Mouse (Mus musculus) midbrain, embryonic 16.5 days (tissue): ENCODE measurements at regions not wholly inside any gene's neighbourhood (a gene's known extent, or its start where the extent isn't known, plus 50 kb on each side); places are given as distances from the start of the nearest gene placed in this dataset.

Experiments used
- ATAC-seq: fragments of 200-750 bp; cut with Nextera tagmentation; 2 replicates; pipeline ENCODE4 v1.8.0; 2017; ENCODE audit warnings: moderate TSS enrichment
- H3K27ac ChIP-seq: fragments of 300-500 bp; sonication (generic); 2 replicates; pipeline ENCODE4 v1.5.1; 2014; ENCODE audit warnings: mild to moderate bottlenecking, low read length, mixed read lengths
- H3K27me3 ChIP-seq: fragments of 300-500 bp; sonication (generic); 2 replicates; pipeline ENCODE4 v1.6.1; 2014; ENCODE audit warnings: low read depth, low read length, mixed read lengths; ENCODE audit not compliant: control insufficient read depth, insufficient read depth
- H3K36me3 ChIP-seq: fragments of 300-500 bp; sonication (generic); 2 replicates; pipeline ENCODE4 v1.6.1; 2014; ENCODE audit warnings: mild to moderate bottlenecking, low read length, moderate library complexity, mixed read lengths; ENCODE audit not compliant: control insufficient read depth, insufficient read depth
- H3K4me1 ChIP-seq: fragments of 300-500 bp; sonication (generic); 2 replicates; pipeline ENCODE4 v1.6.1; 2014; ENCODE audit warnings: mild to moderate bottlenecking, low read length, mixed read lengths; ENCODE audit not compliant: control insufficient read depth, insufficient read depth
- H3K4me2 ChIP-seq: fragments of 300-500 bp; sonication (generic); 2 replicates; pipeline ENCODE4 v1.6.1; 2014; ENCODE audit warnings: mild to moderate bottlenecking, low read length, mixed read lengths
- H3K4me3 ChIP-seq: fragments of 300-500 bp; sonication (generic); 2 replicates; pipeline ENCODE4 v1.5.1; 2014; ENCODE audit warnings: low read depth, mild to moderate bottlenecking, low read length, moderate library complexity, mixed read lengths
- H3K9ac ChIP-seq: fragments of 300-500 bp; sonication (generic); 2 replicates; pipeline ENCODE4 v1.6.1; 2014; ENCODE audit warnings: low read depth, low read length, mixed read lengths
- H3K9me3 ChIP-seq: fragments of 300-500 bp; sonication (generic); replicated peaks from 2 replicates; pipeline ENCODE4 v1.6.1; 2014; ENCODE audit warnings: mild to moderate bottlenecking, low read length, mixed read lengths; ENCODE audit not compliant: control insufficient read depth, poor library complexity, severe bottlenecking
- WGBS: fragments of 180-500 bp; shearing (Covaris S2); extraction: QIAGEN DNeasy Blood & Tissue Kit; methylation state at CpG from one replicate; pipeline ENCODE4 v1.1.7; 2014; 5-methylcytosine and 5-hydroxymethylcytosine counted together

- WGBS = 50% methylated on average over 5 of the region's 5 CpGs
- ATAC-seq = peak; percentile 82
- H3K9ac ChIP-seq = no peak overlapping the region
Observed at GRCm38 (mm10) chr10:100152821-100153220, 137.4 kb downstream of the Kitl start.

GRCm38 (mm10) chr10:100153311-100153710, 137.9 kb downstream of the Kitl start:
- no peak for ATAC-seq
- H3K27ac ChIP-seq = no peak overlapping the region
- H3K9ac ChIP-seq = no peak overlapping the region
- 93% methylated on average over 3 of the region's 3 CpGs for WGBS
- no peaks in the 10 kb centered on the region for H3K4me1 ChIP-seq
- no peak overlapping the region for H3K4me3 ChIP-seq
- H3K27me3 ChIP-seq = no peaks in the 10 kb centered on the region
- no peaks in the 10 kb centered on the region for H3K36me3 ChIP-seq
- H3K9me3 ChIP-seq = no peaks in the 10 kb centered on the region
- H3K4me2 ChIP-seq = no peak overlapping the region

More at GRCm38 (mm10) chr10:100152821-100153220, 137.4 kb downstream of the Kitl start:
- no peaks in the 10 kb centered on the region for H3K36me3 ChIP-seq
- no peaks in the 10 kb centered on the region for H3K4me1 ChIP-seq
- H3K9me3 ChIP-seq = no peaks in the 10 kb centered on the region
- no peak overlapping the region for H3K4me3 ChIP-seq
- no peak overlapping the region for H3K4me2 ChIP-seq
- no peaks in the 10 kb centered on the region for H3K27me3 ChIP-seq
- H3K27ac ChIP-seq = no peak overlapping the region

DNA sequence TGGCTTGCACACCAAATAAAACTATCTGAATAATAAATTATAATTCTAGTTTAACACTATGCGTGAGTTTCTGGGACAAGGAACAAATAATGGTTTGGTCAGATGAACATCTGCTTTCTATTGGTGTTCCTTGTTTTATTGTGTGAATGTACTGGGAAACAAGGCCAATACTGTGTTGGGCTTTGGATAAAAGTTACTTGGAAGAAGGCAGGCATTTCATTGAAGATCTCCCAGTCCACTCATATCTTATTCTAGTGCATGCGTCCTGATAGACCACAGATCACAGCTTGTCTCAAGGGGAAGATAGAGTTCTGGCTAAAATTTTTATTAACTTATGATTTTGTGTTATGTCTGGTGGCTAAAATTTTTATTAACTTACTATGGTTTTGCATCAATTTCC, 140.1 kb downstream of the Kitl start:
- H3K27ac ChIP-seq = no peak overlapping the region
- H3K4me2 ChIP-seq = no peak overlapping the region
- no peak overlapping the region for H3K4me3 ChIP-seq
- no peaks in the 10 kb centered on the region for H3K4me1 ChIP-seq
- no peak for ATAC-seq
- H3K9ac ChIP-seq = no peak overlapping the region
- no peaks in the 10 kb centered on the region for H3K9me3 ChIP-seq
- WGBS = 85% methylated on average over 2 of the region's 2 CpGs
- no peaks in the 10 kb centered on the region for H3K27me3 ChIP-seq
- H3K36me3 ChIP-seq = no peaks in the 10 kb centered on the region

GRCm38 (mm10) chr10:100159843-100160531, 144.6 kb downstream of the Kitl start:
- Histone ChIP-seq H3K4me2 (no peak overlapping the region), H3K9ac (no peak overlapping the region), H3K9me3 (no peaks in the 10 kb centered on the region), H3K4me1 (no peaks in the 10 kb centered on the region), H3K27ac (no peak overlapping the region), H3K36me3 (no peaks in the 10 kb centered on the region), H3K27me3 (no peaks in the 10 kb centered on the region), H3K4me3 (no peak overlapping the region)
- ATAC-seq = no peak
- WGBS = 69% methylated on average over 14 of the region's 14 CpGs

GRCm38 (mm10) chr10:100160532-100160852, 145.1 kb downstream of the Kitl start:
- no peak overlapping the region for H3K27ac ChIP-seq
- H3K4me2 ChIP-seq = no peak overlapping the region
- no peak overlapping the region for H3K9ac ChIP-seq
- no peaks in the 10 kb centered on the region for H3K9me3 ChIP-seq
- WGBS = 74% methylated on average over 4 of the region's 4 CpGs
- no peaks in the 10 kb centered on the region for H3K4me1 ChIP-seq
- H3K4me3 ChIP-seq = no peak overlapping the region
- H3K27me3 ChIP-seq = no peaks in the 10 kb centered on the region
- ATAC-seq = no peak
- no peaks in the 10 kb centered on the region for H3K36me3 ChIP-seq

- H3K4me1 ChIP-seq = no peaks in the 10 kb centered on the region
- WGBS = 86% methylated on average over 3 of the region's 3 CpGs
- H3K4me3 ChIP-seq = no peak overlapping the region
- no peak overlapping the region for H3K4me2 ChIP-seq
- H3K36me3 ChIP-seq = no peaks in the 10 kb centered on the region
- H3K27ac ChIP-seq = no peak overlapping the region
- no peak overlapping the region for H3K9ac ChIP-seq
- H3K27me3 ChIP-seq = no peaks in the 10 kb centered on the region
- no peaks in the 10 kb centered on the region for H3K9me3 ChIP-seq
- ATAC-seq = no peak
Observed at GRCm38 (mm10) chr10:100161117-100161516, 145.7 kb downstream of the Kitl start.

DNA sequence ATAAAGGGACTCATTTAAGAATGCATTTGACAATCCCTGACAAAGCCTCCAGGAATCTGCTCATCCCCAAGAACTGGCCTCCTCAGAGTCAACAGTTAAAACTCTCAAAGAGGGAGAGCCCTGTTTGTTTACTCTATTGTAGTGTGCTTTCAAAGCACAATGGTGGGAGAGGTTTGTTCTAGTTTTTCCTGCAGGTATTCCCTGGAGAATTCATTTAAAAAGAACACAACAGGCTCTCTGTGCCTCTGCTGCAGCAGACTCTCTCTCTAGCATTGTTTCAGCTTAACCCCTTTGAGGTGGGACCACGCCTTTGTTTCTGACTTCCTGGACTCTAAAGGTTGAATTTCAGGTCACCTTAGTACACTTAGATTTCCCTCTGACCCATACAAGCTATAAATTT, 149.1 kb downstream of the Kitl start:
- ATAC-seq = no peak
- no peak overlapping the region for H3K4me3 ChIP-seq
- H3K4me1 ChIP-seq = no peaks in the 10 kb centered on the region
- no peaks in the 10 kb centered on the region for H3K27me3 ChIP-seq
- H3K27ac ChIP-seq = no peak overlapping the region
- no peak overlapping the region for H3K4me2 ChIP-seq
- no peak overlapping the region for H3K9ac ChIP-seq
- 76% methylated on average over 1 of the region's 1 CpGs for WGBS
- no peaks in the 10 kb centered on the region for H3K9me3 ChIP-seq
- no peaks in the 10 kb centered on the region for H3K36me3 ChIP-seq

DNA sequence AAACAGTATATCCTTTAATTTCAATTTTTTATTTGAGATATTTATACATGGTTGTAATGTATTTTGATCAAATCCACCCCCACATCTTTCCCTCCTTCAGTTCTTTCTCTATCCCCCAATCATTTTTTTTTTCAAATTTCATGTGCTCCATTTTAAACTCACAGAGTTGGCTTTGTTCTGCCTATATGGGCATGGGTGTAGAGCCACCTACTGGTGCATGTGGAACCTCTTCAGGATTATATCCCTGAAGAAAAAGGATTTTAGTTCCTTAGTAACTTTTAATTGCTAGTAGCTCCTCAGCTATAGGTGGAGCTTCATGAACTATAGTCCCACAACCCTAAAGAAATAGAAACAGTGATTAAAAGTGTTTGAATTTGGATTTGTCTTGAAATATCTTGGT, 155.4 kb downstream of the Kitl start:
- no peaks in the 10 kb centered on the region for H3K36me3 ChIP-seq
- H3K27ac ChIP-seq = no peak overlapping the region
- H3K4me2 ChIP-seq = no peak overlapping the region
- no peaks in the 10 kb centered on the region for H3K27me3 ChIP-seq
- no peak overlapping the region for H3K9ac ChIP-seq
- H3K9me3 ChIP-seq = no peaks in the 10 kb centered on the region
- ATAC-seq = no peak
- H3K4me1 ChIP-seq = no peaks in the 10 kb centered on the region
- no peak overlapping the region for H3K4me3 ChIP-seq

- Histone ChIP-seq H3K4me2 (no peak overlapping the region), H3K9ac (no peak overlapping the region), H3K36me3 (no peaks in the 10 kb centered on the region), H3K27me3 (no peaks in the 10 kb centered on the region), H3K27ac (no peak overlapping the region), H3K4me3 (no peak overlapping the region), H3K9me3 (no peaks in the 10 kb centered on the region), H3K4me1 (peaks cover 5% of the 10 kb centered on the region)
- ATAC-seq = no peak
Observed at GRCm38 (mm10) chr10:100197673-100198072, 137.8 kb upstream of the Gm4301 start.
